Mouse (Mus musculus): Measurements from ENCODE around the gene Tmcc3. TPM values are rescaled to one million over a fixed set of nuclear protein-coding genes. Genes with fewer than 3 reads are reported as not detected.

The Tmcc3 gene
- total and polyA plus RNA-seq, 3 experiments: 11.3 to 30.1 (median 23.1) TPM

Other genes with a start within 250 kb of the Tmcc3 start
- 3.6 and 3.9 TPM in 2 replicates for gene Nr2c1, start 163.9 kb upstream of the Tmcc3 start, total RNA-seq (2012; rRNA removed)
- gene Nr2c1, start 163.9 kb upstream of the Tmcc3 start, total RNA-seq (2014; rRNA removed): 5.4 and 5.7 TPM in 2 replicates
- 6.5 TPM in 2 replicates for gene Nr2c1, start 163.9 kb upstream of the Tmcc3 start, polyA plus RNA-seq (2012; ENCODE audit: insufficient read length, low read depth)
- gene Ndufa12, start 113.2 kb upstream of the Tmcc3 start, total RNA-seq (2012; rRNA removed): 340 and 390 TPM in 2 replicates
- gene Ndufa12, start 113.2 kb upstream of the Tmcc3 start, total RNA-seq (2014; rRNA removed): 344 and 367 TPM in 2 replicates
- gene Ndufa12, start 113.2 kb upstream of the Tmcc3 start, polyA plus RNA-seq (2012; ENCODE audit: insufficient read length, low read depth): 215 and 231 TPM in 2 replicates
- gene Gm4792, start 13.2 kb upstream of the Tmcc3 start, total RNA-seq (2012; rRNA removed): not detected in 2 replicates
- gene Gm4792, start 13.2 kb upstream of the Tmcc3 start, total RNA-seq (2014; rRNA removed): not detected in 2 replicates
- not detected in 2 replicates for gene Gm4792, start 13.2 kb upstream of the Tmcc3 start, polyA plus RNA-seq (2012; ENCODE audit: insufficient read length, low read depth)